Mouse (Mus musculus): ENCODE results near the gene Hint3.

The Hint3 gene

GRCm38 (mm10) chr10:30600094-30600534 lies 29.3 kb downstream of the Hint3 start:
- no peak for DNase-seq (ENCODE audit: low read depth, low spot score)

- no peak for DNase-seq (ENCODE audit: low read depth, low spot score)
These were observed 42.4 kb downstream of the Hint3 start for GRCm38 (mm10) chr10:30587037-30587436.

GRCm38 (mm10) chr10:30585691-30586090 lies 43.7 kb downstream of the Hint3 start:
- DNase-seq (ENCODE audit: low read depth, low spot score) = no peak

GRCm38 (mm10) chr10:30577670-30578280 lies 51.7 kb downstream of the Hint3 start:
- no peak for DNase-seq (ENCODE audit: low read depth, low spot score)

GRCm38 (mm10) chr10:30566364-30566763 lies 63.1 kb downstream of the Hint3 start:
- no peak for DNase-seq (ENCODE audit: low read depth, low spot score)

GRCm38 (mm10) chr10:30564651-30565050 lies 64.8 kb downstream of the Hint3 start:
- DNase-seq (ENCODE audit: low read depth, low spot score) = no peak
